Comparison of ENCODE assay signal across 8 mouse cellular contexts in genomic region chr10:69398763-69399590, GRCm38 (mm10). TPM values are rescaled to one million over a fixed set of nuclear protein-coding genes. Genes with fewer than 3 reads are reported as not detected.
A peak's percentile ranks its signal among the peaks of the same experiment; 100 is the strongest.
DNase-seq lines count a peak whose midpoint lies in the region; ATAC-seq lines count a peak whose summit lies in the region.

Gene Ank3 (plus strand): TSS chr10:69398773.

- peak within 1 kb of the TSS; percentile 58 for H3K4me3 ChIP-seq in intestine, embryonic 14.5 days (ENCODE audit: low read depth, low read length)
- H3K4me3 ChIP-seq in limb, embryonic 12.5 days (replicated peaks): peak within 1 kb of the TSS; percentile 68
- H3K4me3 ChIP-seq in midbrain, embryonic 16.5 days (ENCODE audit: low read depth, low read length): peak within 1 kb of the TSS; percentile 69

- H3K4me1 ChIP-seq in intestine, embryonic 14.5 days (replicated peaks; ENCODE audit: control insufficient read depth, insufficient read depth, low read length): 0 out of 2 replicates have a peak, but pooled peaks cover 8% of the 10 kb centered on the region
- H3K4me1 ChIP-seq in limb, embryonic 12.5 days (replicated peaks): peaks cover 22% of the 10 kb centered on the region
- H3K4me1 ChIP-seq in midbrain, embryonic 16.5 days (ENCODE audit: control insufficient read depth, insufficient read depth, low read length): peaks cover 24% of the 10 kb centered on the region

- peak within 1 kb of the TSS; percentile 99 for H3K4me2 ChIP-seq in intestine, embryonic 14.5 days (ENCODE audit: low read length)
- peak within 1 kb of the TSS; percentile 99 for H3K4me2 ChIP-seq in limb, embryonic 12.5 days
- H3K4me2 ChIP-seq in midbrain, embryonic 16.5 days (ENCODE audit: low read length): peak within 1 kb of the TSS; percentile 100

- H3K9me3 ChIP-seq in intestine, embryonic 14.5 days (ENCODE audit: control insufficient read depth, low read length): no peaks in the 10 kb centered on the region
- H3K9me3 ChIP-seq in limb, embryonic 12.5 days: no peaks in the 10 kb centered on the region
- H3K9me3 ChIP-seq in midbrain, embryonic 16.5 days (replicated peaks; ENCODE audit: control insufficient read depth, low read length, poor library complexity, severe bottlenecking): no peaks in the 10 kb centered on the region

- DNase-seq in cerebellum, adult 8-10 months: peak; percentile 0
- no peak for DNase-seq in cerebellum, adult 11-12 months
- DNase-seq in adrenal gland, postnatal 36 days: peak; percentile 28 to 44
- DNase-seq in gastrocnemius, postnatal 10 days: peak; percentile 42
- DNase-seq in intestine, embryonic 14.5 days (ENCODE audit: low spot score): peak; percentile 78
- peak; percentile 51 for DNase-seq in urinary bladder, postnatal 25 days (ENCODE audit: low spot score)

- H3K27me3 ChIP-seq in intestine, embryonic 14.5 days (replicated peaks; ENCODE audit: control insufficient read depth, insufficient read depth, low read length): peaks cover 32% of the 10 kb centered on the region
- peaks cover 72% of the 10 kb centered on the region for H3K27me3 ChIP-seq in limb, embryonic 12.5 days
- peaks cover 29% of the 10 kb centered on the region for H3K27me3 ChIP-seq in midbrain, embryonic 16.5 days (ENCODE audit: control insufficient read depth, insufficient read depth, low read depth, low read length)

- under 1% methylated on average over 70 of the region's 77 CpGs for WGBS in intestine, embryonic 14.5 days
- WGBS in limb, embryonic 12.5 days: under 1% methylated on average over 75 of the region's 77 CpGs
- 1% methylated on average over 57 of the region's 77 CpGs for WGBS in midbrain, embryonic 16.5 days

- H3K36me3 ChIP-seq in intestine, embryonic 14.5 days (ENCODE audit: control insufficient read depth, insufficient read depth, low read length): no peaks in the 10 kb centered on the region
- no peaks in the 10 kb centered on the region for H3K36me3 ChIP-seq in limb, embryonic 12.5 days
- no peaks in the 10 kb centered on the region for H3K36me3 ChIP-seq in midbrain, embryonic 16.5 days (ENCODE audit: control insufficient read depth, insufficient read depth, low read length)

- H3K27ac ChIP-seq in intestine, embryonic 14.5 days (ENCODE audit: low read depth): no peak within 1 kb of the TSS
- no peak within 1 kb of the TSS for H3K27ac ChIP-seq in limb, embryonic 12.5 days
- H3K27ac ChIP-seq in midbrain, embryonic 16.5 days (ENCODE audit: low read length): no peak within 1 kb of the TSS

- ATAC-seq in intestine, embryonic 14.5 days (replicated peaks; ENCODE audit: low FRiP score, low TSS enrichment, low read depth): peak; percentile 79
- peak; percentile 78 for ATAC-seq in limb, embryonic 12.5 days (ENCODE audit: insufficient number of reproducible peaks, insufficient read depth, low FRiP score, low TSS enrichment, low read depth)
- peak; percentile 66 for ATAC-seq in midbrain, embryonic 16.5 days

- H3K9ac ChIP-seq in intestine, embryonic 14.5 days (ENCODE audit: low read length): peak within 1 kb of the TSS; percentile 45
- peak within 1 kb of the TSS; percentile 67 for H3K9ac ChIP-seq in limb, embryonic 12.5 days (replicated peaks)
- H3K9ac ChIP-seq in midbrain, embryonic 16.5 days (ENCODE audit: low read depth, low read length): peak within 1 kb of the TSS; percentile 65

RNA-seq across cellular contexts. Expression of gene Ank3, which starts in this region (rescaled TPM):
- 10 to 100 TPM; 10.4 to 13.6 TPM for total RNA-seq in adrenal gland, postnatal 36 days (2021)
- total RNA-seq in gastrocnemius, postnatal 10 days (2021): 10 to 100 TPM; 82.7 to 83.3 TPM
- polyA plus RNA-seq in intestine, embryonic 14.5 days (2014; fragmentation: Nextera tagmentation; extraction: Ambion mirVana): 24.7 and 29.0 TPM in 2 replicates
- polyA plus RNA-seq in limb, embryonic 12.5 days (2016; fragmentation: Nextera tagmentation; extraction: Ambion mirVana): 32.0 and 32.5 TPM in 2 replicates
- polyA plus RNA-seq in midbrain, embryonic 16.5 days (2015; fragmentation: Nextera tagmentation; extraction: Ambion mirVana): 86.7 and 102 TPM in 2 replicates

Comparison
In these comparisons a context has a peak if more than half of its experiments do, and no peak if none do; other contexts are left out.
1. RNA of gene Ank3 (total RNA-seq): 82.7 to 83.3 TPM in gastrocnemius, postnatal 10 days; 10.4 to 13.6 TPM in adrenal gland, postnatal 36 days; every median in the first group is over 4 times any median in the second.
2. Peak in every context shown above with its lines, with median percentiles within 50 percentile points of each other: ATAC-seq, H3K4me2 ChIP-seq, H3K4me3 ChIP-seq and H3K9ac ChIP-seq.